Mouse (Mus musculus) layer of hippocampus, adult 9-11 months (tissue): ENCODE data around the gene Rpl10l.

ENCODE experiments used
- DNase-seq: peaks from one replicate; pipeline ENCODE4 v3.0.0; 2022

Rpl10l gene

DNA sequence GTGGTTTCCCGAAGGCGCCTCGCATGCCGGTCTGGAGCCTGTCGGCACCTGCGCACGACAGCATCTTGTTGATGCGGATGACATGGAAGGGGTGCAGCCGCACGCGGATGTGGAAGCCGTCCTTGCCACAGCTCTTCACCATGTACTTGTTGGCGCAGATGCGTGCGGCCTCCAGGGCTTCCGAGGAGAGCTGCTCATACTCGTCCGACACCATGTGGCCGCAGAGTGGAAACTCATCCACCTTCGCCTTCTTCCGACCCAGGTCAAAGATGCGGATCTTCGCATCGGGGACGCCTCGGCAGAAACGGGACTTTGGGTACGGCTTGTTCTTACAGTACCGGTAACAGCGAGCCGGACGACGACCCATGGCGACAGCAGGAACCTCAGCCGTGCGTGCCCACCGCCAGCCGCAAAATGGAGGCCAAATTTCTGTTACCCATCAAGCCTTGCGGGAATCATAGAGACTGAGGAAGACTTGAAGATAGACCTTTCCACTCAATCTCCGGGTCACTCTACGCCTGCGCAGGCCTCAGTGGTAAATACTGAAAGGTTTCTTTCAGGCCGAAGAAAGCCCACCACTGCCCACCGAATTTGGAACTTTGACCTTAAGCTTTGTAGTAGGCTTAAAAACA lies at the start of gene Rpl10l:
Gene Rpl10l (minus strand): TSS at position 411 of the 632 bp plus-strand sequence.
- DNase-seq = no peak

GRCm38 (mm10) chr12:66275890-66276289 lies 8.3 kb downstream of the Rpl10l start:
- no peak for DNase-seq

DNA sequence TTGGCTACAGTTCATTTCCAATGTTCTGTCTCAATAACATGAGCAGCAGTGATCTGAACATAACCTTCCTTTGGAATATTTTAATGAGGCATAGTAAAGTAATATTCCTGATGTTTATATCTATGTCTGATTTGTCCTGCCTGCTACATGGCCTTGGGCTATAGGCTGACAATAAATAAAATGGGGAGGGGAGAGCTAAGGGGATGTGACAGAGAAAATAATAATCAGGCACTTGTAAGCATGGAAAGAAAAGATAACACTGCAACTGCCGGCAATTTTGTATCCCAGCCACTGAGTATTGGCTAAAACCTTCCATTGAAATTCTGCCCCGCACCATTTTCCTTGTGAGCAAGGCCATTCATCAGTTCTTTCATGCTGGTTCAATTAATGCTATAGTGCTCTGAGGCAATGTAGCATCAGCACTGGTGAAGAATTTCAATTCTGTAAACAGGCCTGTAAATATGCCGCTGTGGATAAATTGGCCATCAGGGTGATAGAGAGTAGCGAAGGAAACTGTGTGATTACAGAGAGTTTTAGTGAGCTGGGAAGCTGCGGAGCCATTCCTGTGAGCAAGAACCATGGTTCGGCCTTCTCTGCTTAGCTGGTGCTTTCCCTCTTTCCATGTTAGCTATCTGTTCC lies 38.6 kb downstream of the Rpl10l start:
- no peak for DNase-seq

GRCm38 (mm10) chr12:66234158-66234557 lies 50.0 kb downstream of the Rpl10l start:
- DNase-seq = no peak
